Mouse (Mus musculus): ENCODE measurements around the gene Gm10521. TPM values are rescaled to one million over a fixed set of nuclear protein-coding genes. Genes with fewer than 3 reads are reported as not detected.

Gene Gm10521
- total RNA-seq, 2 experiments from 2014 or later: 0.10 to 0.26 TPM

Other genes with a start within 250 kb of the Gm10521 start
- 1 to 10 TPM in 1 of 2 experiments, under 1 TPM in 1; 0.43 to 1.1 TPM for gene Slamf7, start 242.6 kb upstream of the Gm10521 start, total RNA-seq (2021)
- gene Cd48, start 213.7 kb upstream of the Gm10521 start, total RNA-seq (2021): 1 to 10 TPM; 1.8 to 3.5 TPM
- gene Slamf1, start 128.5 kb upstream of the Gm10521 start, total RNA-seq (2021): under 1 TPM; 0.13 to 0.16 TPM
- 1 to 10 TPM; 2.2 to 4.5 TPM for gene Cd84, start 56.0 kb upstream of the Gm10521 start, total RNA-seq (2021)
- gene Slamf6, start 21.9 kb downstream of the Gm10521 start, total RNA-seq (2021): under 1 TPM in 1 of 2 experiments, not detected in 1; 0.20 TPM
- gene Vangl2, start 132.8 kb downstream of the Gm10521 start, total RNA-seq (2021): 1 to 10 TPM; 2.5 to 5.7 TPM
- not detected for gene Nhlh1, start 161.9 kb downstream of the Gm10521 start, total RNA-seq (2021)
- 100 to 1,000 TPM; 178 to 197 TPM for gene Copa, start 186.9 kb downstream of the Gm10521 start, total RNA-seq (2021)
- gene Ncstn, start 187.1 kb downstream of the Gm10521 start, total RNA-seq (2021): 100 to 1,000 TPM in 1 of 2 experiments, 10 to 100 TPM in 1; 94.4 to 101 TPM
- 100 to 1,000 TPM; 112 to 147 TPM for gene Pex19, start 231.1 kb downstream of the Gm10521 start, total RNA-seq (2021)

Measured in adrenal gland, postnatal 36 days (tissue).